Mouse (Mus musculus) brain, adult 2 months (tissue): ENCODE results near the gene Insr.
"Not testable (repeated sequence)": the region's sequence is repeated elsewhere in the genome, so short reads cannot be mapped to it uniquely, and the experiment has no call there.

ENCODE experiments used
- DNase-seq: peaks from one replicate; pipeline ENCODE4 v3.0.0; 2011; ENCODE audit warnings: low read depth, low spot score

The Insr gene

DNA sequence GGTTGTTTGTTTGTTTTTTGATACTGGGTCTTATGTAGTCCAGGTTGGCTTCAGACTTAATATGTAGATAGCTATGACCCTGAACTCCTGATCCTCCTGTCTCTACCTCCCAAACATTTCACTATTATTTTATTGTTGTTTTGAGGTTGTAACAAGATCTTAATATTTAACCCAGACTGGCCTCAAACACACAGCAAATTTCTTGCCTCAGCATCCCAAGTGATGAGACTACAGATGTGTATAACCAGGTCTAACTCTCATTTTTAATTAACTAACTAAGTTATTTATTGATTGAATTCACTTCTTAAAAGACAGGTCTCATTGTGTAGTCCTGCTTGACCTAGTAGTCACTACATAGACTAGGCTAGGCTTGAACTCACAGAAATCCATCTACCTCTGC is 88.4 kb downstream of the Insr start:
- no peak for DNase-seq

DNA sequence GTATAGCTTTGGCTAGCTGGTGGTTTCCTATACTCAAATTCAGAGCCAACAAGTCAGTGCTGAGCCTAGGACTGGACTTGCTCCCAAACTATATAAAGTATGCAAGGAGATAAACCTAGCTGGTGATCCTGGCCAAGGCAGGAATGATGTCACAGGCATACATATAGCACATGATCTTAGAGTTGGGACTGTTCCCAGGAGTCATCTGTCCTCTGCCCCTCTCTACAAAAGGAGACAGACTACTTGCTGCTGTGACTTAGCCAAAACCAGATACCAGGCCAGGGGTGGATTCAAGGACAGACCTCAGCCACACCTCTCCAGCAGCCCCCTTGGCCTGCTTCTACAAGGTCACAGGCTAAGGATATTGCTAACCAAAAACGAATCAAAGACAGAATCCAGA is 92.0 kb downstream of the Insr start:
- peak; percentile 41 for DNase-seq

DNA sequence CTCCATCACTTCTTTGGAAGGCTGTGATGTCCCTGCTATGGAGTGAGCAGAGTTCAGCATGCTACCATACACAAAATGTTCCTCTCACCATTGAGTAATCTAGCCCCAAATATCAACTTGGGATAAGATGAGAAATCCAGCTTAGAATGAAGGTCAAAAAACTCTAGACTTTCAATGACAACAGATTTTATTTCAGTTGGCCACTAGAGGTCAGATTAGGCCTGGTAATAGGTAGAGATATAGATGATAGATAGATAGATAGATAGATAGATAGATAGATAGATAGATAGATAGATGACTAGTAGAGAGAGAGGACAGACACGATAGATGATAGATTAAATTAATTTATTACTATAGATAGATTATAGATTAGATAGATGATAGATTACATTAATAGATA is 99.5 kb downstream of the Insr start:
- peak; percentile 43 for DNase-seq

DNA sequence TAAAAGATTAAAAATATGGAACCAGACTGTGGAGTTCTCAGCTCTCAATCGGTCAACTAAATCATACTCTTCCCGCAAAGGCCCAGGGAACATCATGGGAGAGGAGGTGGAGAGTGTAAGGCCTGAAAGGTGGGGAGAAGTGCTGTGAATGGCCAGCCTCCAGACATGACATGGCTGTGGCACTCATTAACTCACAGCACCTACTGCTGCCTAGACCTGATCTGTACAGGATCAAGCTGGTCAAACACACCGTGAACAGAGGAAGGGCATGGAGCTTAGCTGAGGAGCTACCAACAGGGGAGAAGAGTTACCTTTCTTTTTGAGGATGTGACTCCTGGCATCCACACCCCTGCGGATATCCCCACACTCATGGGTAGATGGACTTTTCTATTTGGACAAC is 102.0 kb downstream of the Insr start:
- no peak for DNase-seq

DNA sequence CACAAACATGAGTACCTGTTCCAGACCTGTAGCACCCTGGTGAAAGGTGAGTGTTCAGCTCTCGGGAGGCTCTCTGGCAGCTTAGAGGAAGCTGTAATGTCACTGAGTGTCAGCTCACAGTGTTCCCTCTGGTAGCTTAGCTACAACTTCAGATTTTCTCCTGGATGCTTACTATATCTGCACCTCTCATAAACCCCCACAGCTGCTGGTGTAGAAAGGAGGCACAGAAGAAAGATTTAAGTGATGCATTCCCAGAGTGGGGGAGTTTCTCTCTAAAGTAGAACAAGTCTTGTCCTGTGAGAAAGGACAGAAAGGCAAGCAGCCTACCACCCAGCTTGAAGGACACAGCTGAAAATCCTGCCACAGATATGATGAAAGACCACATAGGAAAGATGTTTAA is 107.2 kb downstream of the Insr start:
- peak; percentile 62 for DNase-seq

DNA sequence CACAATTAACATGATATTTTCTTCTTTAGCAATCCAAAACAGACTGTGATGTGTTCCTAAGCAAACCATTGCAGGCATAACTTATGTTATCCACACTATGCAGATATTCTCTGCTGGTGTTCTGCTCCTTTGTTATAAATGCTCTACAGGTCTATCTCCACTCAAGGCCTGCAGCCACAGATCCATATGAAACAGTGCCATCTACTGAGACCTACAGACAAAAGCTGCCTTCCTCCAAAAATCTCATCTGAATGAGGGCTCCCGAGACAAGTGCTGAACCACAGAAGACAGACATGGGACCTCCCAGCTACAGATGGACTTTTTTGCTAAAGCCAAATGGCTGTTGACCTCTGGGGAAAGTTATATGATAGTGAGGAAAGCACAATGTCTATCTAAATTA is 132.9 kb downstream of the Insr start:
- DNase-seq: peak; percentile 39

DNA sequence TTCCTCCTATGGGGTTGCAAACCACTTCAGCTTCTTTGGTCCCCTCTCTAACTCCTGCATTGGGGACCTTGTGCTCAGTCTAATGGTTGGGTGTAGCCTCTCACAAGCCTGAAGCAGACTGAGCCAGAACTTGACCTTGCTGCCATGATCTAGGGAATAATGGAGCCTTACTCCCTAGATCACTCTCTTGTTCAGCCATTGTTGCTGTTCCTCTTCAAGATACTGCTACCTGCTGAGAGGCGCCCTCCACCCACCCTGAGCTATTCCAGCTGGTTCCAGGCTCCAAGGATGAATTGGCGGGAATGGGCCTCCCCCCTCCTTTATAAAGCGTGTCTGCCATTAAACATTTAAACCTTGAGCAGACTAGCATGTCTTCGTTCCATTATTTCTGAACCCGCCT is 179.0 kb downstream of the Insr start:
- not testable (repeated sequence) for DNase-seq
